Comparison of ENCODE assay signal across 7 mouse cellular contexts in genomic region chrX:74328725-74329161, GRCm38 (mm10). TPM values are rescaled to one million over a fixed set of nuclear protein-coding genes. Genes with fewer than 3 reads are reported as not detected.
DNase-seq lines count a peak whose midpoint lies in the region; ATAC-seq lines count a peak whose summit lies in the region.

Plxna3 (plus strand) TSS chrX:74329066.

- H3K4me1 ChIP-seq in intestine, embryonic 14.5 days (replicated peaks; ENCODE audit: control insufficient read depth, insufficient read depth, low read length) = peaks cover 10% of the 10 kb centered on the region; the same call in 1 of the 2 replicates
- peaks cover 20% of the 10 kb centered on the region for H3K4me1 ChIP-seq in midbrain, embryonic 10.5 days

- peak within 1 kb of the TSS; percentile 62 for H3K4me2 ChIP-seq in intestine, embryonic 14.5 days (ENCODE audit: low read length)

- H3K9me3 ChIP-seq in intestine, embryonic 14.5 days (ENCODE audit: control insufficient read depth, low read length) = no peaks in the 10 kb centered on the region
- H3K9me3 ChIP-seq in midbrain, embryonic 10.5 days (replicated peaks) = 0 out of 2 replicates have a peak, but pooled peaks cover 6% of the 10 kb centered on the region

- H3K27ac ChIP-seq in intestine, embryonic 14.5 days (ENCODE audit: low read depth) = peak within 1 kb of the TSS; percentile 71; the same call in 1 of the 2 replicates
- H3K27ac ChIP-seq in midbrain, embryonic 10.5 days (replicated peaks) = peak within 1 kb of the TSS; percentile 95

- WGBS in intestine, embryonic 14.5 days = 11% methylated on average over 28 of the region's 30 CpGs
- 17% methylated on average over 30 of the region's 30 CpGs for WGBS in midbrain, embryonic 10.5 days

- no peaks in the 10 kb centered on the region for H3K36me3 ChIP-seq in intestine, embryonic 14.5 days (ENCODE audit: control insufficient read depth, insufficient read depth, low read length)
- H3K36me3 ChIP-seq in midbrain, embryonic 10.5 days = peaks cover 23% of the 10 kb centered on the region

- H3K9ac ChIP-seq in intestine, embryonic 14.5 days (ENCODE audit: low read length) = peak within 1 kb of the TSS; percentile 61

- ATAC-seq in intestine, embryonic 14.5 days (replicated peaks; ENCODE audit: low FRiP score, low TSS enrichment, low read depth) = peak; percentile 95

- intact Hi-C loops in left cerebral cortex, postnatal 36 days (cut with DNase I) = no loop called here

- H3K27me3 ChIP-seq in intestine, embryonic 14.5 days (replicated peaks; ENCODE audit: control insufficient read depth, insufficient read depth, low read length) = no peaks in the 10 kb centered on the region
- H3K27me3 ChIP-seq in midbrain, embryonic 10.5 days (ENCODE audit: low read depth, poor library complexity, severe bottlenecking) = no peaks in the 10 kb centered on the region

- peak within 1 kb of the TSS; percentile 49 for H3K4me3 ChIP-seq in intestine, embryonic 14.5 days (ENCODE audit: low read depth, low read length)
- peak within 1 kb of the TSS; percentile 65 for H3K4me3 ChIP-seq in midbrain, embryonic 10.5 days

- peak; percentile 86 for DNase-seq in adrenal gland, adult 2 months
- peak; percentile 75 for DNase-seq in embryo, embryonic 10.5 days (ENCODE audit: low spot score)
- peak; percentile 65 for DNase-seq in gastrocnemius, postnatal 25 days
- DNase-seq in intestine, embryonic 14.5 days (ENCODE audit: low spot score) = peak; percentile 86
- DNase-seq in left cerebral cortex, postnatal 36 days (ENCODE audit: low spot score in 2 of 2) = peak; percentile 45 to 62
- peak; percentile 72 for DNase-seq in midbrain, embryonic 10.5 days (ENCODE audit: low spot score)
- peak; percentile 29 for DNase-seq in skeletal muscle tissue, adult 2 months (ENCODE audit: low read depth, low spot score)

RNA-seq across cellular contexts. Expression of gene Plxna3, which starts in this region (rescaled TPM):
- 10 to 100 TPM in 1 of 2 experiments, 1 to 10 TPM in 1; 7.2 to 12.0 TPM for total RNA-seq in adrenal gland, adult 2 months (2021)
- polyA plus RNA-seq in adrenal gland, adult 2 months (2012; rRNA removed) = 13.5 and 19.9 TPM in 2 replicates
- total RNA-seq in gastrocnemius, postnatal 25 days (2021) = under 1 TPM; 0.46 to 0.94 TPM
- polyA plus RNA-seq in intestine, embryonic 14.5 days (2014; fragmentation: Nextera tagmentation; extraction: Ambion mirVana) = 11.9 and 13.1 TPM in 2 replicates
- 10 to 100 TPM; 17.1 to 28.7 TPM for total RNA-seq in left cerebral cortex, postnatal 36 days (2021)
- 15.7 and 24.3 TPM in 2 replicates for polyA plus RNA-seq in midbrain, embryonic 10.5 days (2016; fragmentation: Nextera tagmentation; extraction: Ambion mirVana)

Comparison
In these comparisons a context has a peak if more than half of its experiments do, and no peak if none do; other contexts are left out.
1. Peak in every context shown above with its lines: DNase-seq, ATAC-seq, H3K4me3 ChIP-seq and H3K27ac ChIP-seq.
2. RNA of gene Plxna3 (total RNA-seq): 17.1 to 28.7 TPM in left cerebral cortex, postnatal 36 days and 7.2 to 12.0 TPM in adrenal gland, adult 2 months; 0.46 to 0.94 TPM in gastrocnemius, postnatal 25 days; every median in the first group is over 4 times any median in the second.
3. Peak in DNase-seq in gastrocnemius, postnatal 25 days; RNA of the gene not detected or under 1 TPM.
4. DNase-seq: peak in every context shown above with its lines; median percentile 86 in adrenal gland, adult 2 months; 86 in intestine, embryonic 14.5 days; 75 in embryo, embryonic 10.5 days; 72 in midbrain, embryonic 10.5 days; 65 in gastrocnemius, postnatal 25 days; 54 in left cerebral cortex, postnatal 36 days; 29 in skeletal muscle tissue, adult 2 months.